Mouse (Mus musculus) intestine, postnatal 0 days (tissue): ENCODE results near the gene Grik2. TPM values are rescaled to one million over a fixed set of nuclear protein-coding genes. Genes with fewer than 3 reads are reported as not detected.

Experiments used
- ATAC-seq: fragments of 200-750 bp; cut with Nextera tagmentation; 2 replicates; pipeline ENCODE4 v1.8.0; 2017; ENCODE audit warnings: mild to moderate bottlenecking, moderate TSS enrichment, moderate library complexity
- H3K27ac ChIP-seq: fragments of 300-500 bp; sonication (generic); 2 replicates; pipeline ENCODE4 v1.5.1; 2014; ENCODE audit warnings: mild to moderate bottlenecking, low read depth, low read length, moderate library complexity
- H3K27me3 ChIP-seq: fragments of 300-500 bp; sonication (generic); replicated peaks from 2 replicates; pipeline ENCODE4 v1.6.1; 2014; ENCODE audit warnings: low read length, mixed read lengths; ENCODE audit not compliant: control insufficient read depth, insufficient read depth
- H3K36me3 ChIP-seq: fragments of 300-500 bp; sonication (generic); 2 replicates; pipeline ENCODE4 v1.6.1; 2014; ENCODE audit warnings: mild to moderate bottlenecking, moderate library complexity; ENCODE audit not compliant: control insufficient read depth, insufficient read depth
- H3K4me1 ChIP-seq: fragments of 300-500 bp; sonication (generic); replicated peaks from 2 replicates; pipeline ENCODE4 v1.6.1; 2014; ENCODE audit warnings: antibody characterized with exemption, low read length, mixed read lengths; ENCODE audit not compliant: control insufficient read depth, insufficient read depth
- H3K4me2 ChIP-seq: fragments of 300-500 bp; sonication (generic); replicated peaks from 2 replicates; pipeline ENCODE4 v1.6.1; 2014; ENCODE audit warnings: low read depth, mild to moderate bottlenecking, moderate library complexity
- H3K4me3 ChIP-seq: fragments of 300-500 bp; sonication (generic); 2 replicates; pipeline ENCODE4 v1.5.1; 2014; ENCODE audit warnings: low read depth, low read length
- H3K9ac ChIP-seq: fragments of 300-500 bp; sonication (generic); 2 replicates; pipeline ENCODE4 v1.6.1; 2014; ENCODE audit warnings: mild to moderate bottlenecking, low read depth, low read length
- H3K9me3 ChIP-seq: fragments of 300-500 bp; sonication (generic); 2 replicates; pipeline ENCODE4 v1.6.1; 2016; ENCODE audit warnings: mixed run types; ENCODE audit not compliant: control insufficient read depth
- CTCF ChIP-seq: sonication (generic); IDR thresholded peaks from 2 replicates; pipeline ENCODE4 v1.5.1; 2016; ENCODE audit warnings: low read depth, mild to moderate bottlenecking, control low read depth, antibody characterized with exemption, moderate library complexity
- WGBS: fragments of 180-500 bp; shearing (Covaris S2); extraction: QIAGEN DNeasy Blood & Tissue Kit; methylation state at CpG from one replicate; pipeline ENCODE4 v1.1.7; 2014; 5-methylcytosine and 5-hydroxymethylcytosine counted together
- polyA plus RNA-seq: library from polyadenylated mRNA; unstranded; fragments of >200 nt; fragmentation: Nextera tagmentation; extraction: Ambion mirVana; gene quantifications from 2 replicates; pipeline ENCODE4 v1.2.1, GENCODE M21; 2015

The Grik2 gene
- polyA plus RNA-seq, 1 experiment from 2014 or later = 0.59 TPM

GRCm38 (mm10) chr10:49131311-49131710, 657.3 kb downstream of the Grik2 start:
- WGBS = 4% methylated on average over 1 of the region's 1 CpGs

DNA sequence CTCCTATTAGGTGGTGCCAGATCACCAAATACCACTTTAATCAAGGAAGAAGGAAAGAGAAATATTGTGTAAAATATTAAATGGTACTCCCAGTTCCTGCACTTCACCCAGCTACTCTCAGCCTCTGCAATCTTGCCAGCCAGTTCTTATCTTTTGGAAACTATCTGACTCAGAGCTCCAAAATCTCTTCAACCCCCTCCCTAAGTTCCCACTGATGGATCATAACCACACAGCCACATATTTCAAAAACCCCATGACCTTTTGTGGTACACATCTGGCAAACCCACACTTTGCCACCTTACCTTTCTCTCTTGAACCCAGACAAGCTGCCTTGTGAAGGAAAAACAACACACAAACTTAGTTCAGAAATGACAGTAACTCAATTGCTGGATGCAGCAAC, 738.2 kb downstream of the Grik2 start:
- no peak overlapping the region for H3K4me3 ChIP-seq
- no peak overlapping the region for H3K27ac ChIP-seq
- no peaks in the 10 kb centered on the region for H3K27me3 ChIP-seq
- H3K9ac ChIP-seq = no peak overlapping the region
- no peak for ATAC-seq
- H3K9me3 ChIP-seq = no peaks in the 10 kb centered on the region
- no peaks in the 10 kb centered on the region for H3K4me1 ChIP-seq
- no peaks in the 10 kb centered on the region for H3K36me3 ChIP-seq
- H3K4me2 ChIP-seq = no peak overlapping the region
- TF ChIP-seq CTCF = no peak

More at GRCm38 (mm10) chr10:49131311-49131710, 657.3 kb downstream of the Grik2 start:
- no peak overlapping the region for H3K9ac ChIP-seq
- H3K36me3 ChIP-seq = no peaks in the 10 kb centered on the region
- H3K4me1 ChIP-seq = no peaks in the 10 kb centered on the region
- H3K9me3 ChIP-seq = no peaks in the 10 kb centered on the region
- TF ChIP-seq CTCF = no peak
- H3K4me2 ChIP-seq = no peak overlapping the region
- no peak overlapping the region for H3K27ac ChIP-seq
- no peak overlapping the region for H3K4me3 ChIP-seq
- ATAC-seq = no peak
- H3K27me3 ChIP-seq = no peaks in the 10 kb centered on the region

DNA sequence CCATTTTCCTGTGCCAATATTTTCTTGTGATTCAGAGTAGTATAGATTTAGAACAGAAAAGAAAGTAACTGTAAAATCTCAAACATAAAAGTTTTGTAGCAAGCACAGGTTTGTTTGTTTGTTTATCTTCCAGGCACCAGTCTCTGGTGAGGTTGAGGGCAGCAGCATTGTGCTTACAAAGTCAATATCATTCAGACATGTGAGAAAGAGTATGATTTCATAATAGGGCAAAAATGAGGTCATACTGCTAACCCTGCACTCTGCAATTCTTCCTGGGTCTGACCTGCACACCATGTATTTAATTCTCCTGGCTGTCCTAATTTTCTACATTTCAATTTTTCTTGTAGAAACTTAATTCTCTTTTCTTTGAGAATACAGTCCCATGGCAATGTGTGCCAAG, 739.2 kb downstream of the Grik2 start:
- H3K9me3 ChIP-seq = no peaks in the 10 kb centered on the region
- no peak for TF ChIP-seq CTCF
- no peak overlapping the region for H3K4me3 ChIP-seq
- no peak overlapping the region for H3K4me2 ChIP-seq
- no peak overlapping the region for H3K9ac ChIP-seq
- H3K4me1 ChIP-seq = no peaks in the 10 kb centered on the region
- no peaks in the 10 kb centered on the region for H3K36me3 ChIP-seq
- no peak for ATAC-seq
- H3K27me3 ChIP-seq = no peaks in the 10 kb centered on the region
- no peak overlapping the region for H3K27ac ChIP-seq
